Mouse (Mus musculus): ENCODE results near the gene Omt2a. TPM values are rescaled to one million over a fixed set of nuclear protein-coding genes. Genes with fewer than 3 reads are reported as not detected.

Omt2a gene
- not detected for polyA plus RNA-seq (2014; fragmentation: Illumina TruSeq; extraction: RNeasy Lipid Tissue Mini Kit (QIAGEN cat#74804); ENCODE audit: low read depth, low replicate concordance)

GRCm38 (mm10) chr9:78314696-78315095, at the start of gene Omt2a:
Gene Omt2a, minus strand, starts transcription at chr9:78314796.

GRCm38 (mm10) chr9:78355611-78356010, 41.0 kb upstream of the Omt2a start, which contains the start of gene Gsta2:
Gene Gsta2, minus strand, starts transcription at chr9:78355788.

GRCm38 (mm10) chr9:78327289-78327688, 12.7 kb upstream of the Omt2a start, which contains the start of gene Omt2b:
Gene Omt2b, plus strand, starts transcription at chr9:78327589.

GRCm38 (mm10) chr9:78289723-78290122, 24.9 kb downstream of the Omt2a start, which contains the start of gene Gm10639:
Gene Gm10639, plus strand, starts transcription at chr9:78289923.

Other genes with a start within 250 kb of the Omt2a start
- 51.9 TPM for gene Fbxo9, start 205.7 kb downstream of the Omt2a start, polyA plus RNA-seq (2014; fragmentation: Illumina TruSeq; extraction: RNeasy Lipid Tissue Mini Kit (QIAGEN cat#74804); ENCODE audit: low read depth, low replicate concordance)
- gene Ick, start 205.6 kb downstream of the Omt2a start, polyA plus RNA-seq (2014; fragmentation: Illumina TruSeq; extraction: RNeasy Lipid Tissue Mini Kit (QIAGEN cat#74804); ENCODE audit: low read depth, low replicate concordance) = 20.8 TPM
- gene Gsta4, start 132.0 kb downstream of the Omt2a start, polyA plus RNA-seq (2014; fragmentation: Illumina TruSeq; extraction: RNeasy Lipid Tissue Mini Kit (QIAGEN cat#74804); ENCODE audit: low read depth, low replicate concordance) = 80.6 TPM
- gene Gsta1, start 84.1 kb downstream of the Omt2a start, polyA plus RNA-seq (2014; fragmentation: Illumina TruSeq; extraction: RNeasy Lipid Tissue Mini Kit (QIAGEN cat#74804); ENCODE audit: low read depth, low replicate concordance) = 12.1 TPM
- 1.8 TPM for gene Gm3776, start 57.7 kb downstream of the Omt2a start, polyA plus RNA-seq (2014; fragmentation: Illumina TruSeq; extraction: RNeasy Lipid Tissue Mini Kit (QIAGEN cat#74804); ENCODE audit: low read depth, low replicate concordance)
- gene Gm10639, start 24.9 kb downstream of the Omt2a start, polyA plus RNA-seq (2014; fragmentation: Illumina TruSeq; extraction: RNeasy Lipid Tissue Mini Kit (QIAGEN cat#74804); ENCODE audit: low read depth, low replicate concordance) = 0.85 TPM
- gene Omt2b, start 12.8 kb upstream of the Omt2a start, polyA plus RNA-seq (2014; fragmentation: Illumina TruSeq; extraction: RNeasy Lipid Tissue Mini Kit (QIAGEN cat#74804); ENCODE audit: low read depth, low replicate concordance) = not detected
- 236 TPM for gene Gsta2, start 41.0 kb upstream of the Omt2a start, polyA plus RNA-seq (2014; fragmentation: Illumina TruSeq; extraction: RNeasy Lipid Tissue Mini Kit (QIAGEN cat#74804); ENCODE audit: low read depth, low replicate concordance)
- gene Dppa5a, start 53.4 kb upstream of the Omt2a start, polyA plus RNA-seq (2014; fragmentation: Illumina TruSeq; extraction: RNeasy Lipid Tissue Mini Kit (QIAGEN cat#74804); ENCODE audit: low read depth, low replicate concordance) = not detected
- not detected for gene Ooep, start 63.9 kb upstream of the Omt2a start, polyA plus RNA-seq (2014; fragmentation: Illumina TruSeq; extraction: RNeasy Lipid Tissue Mini Kit (QIAGEN cat#74804); ENCODE audit: low read depth, low replicate concordance)
- not detected for gene Ddx43, start 81.0 kb upstream of the Omt2a start, polyA plus RNA-seq (2014; fragmentation: Illumina TruSeq; extraction: RNeasy Lipid Tissue Mini Kit (QIAGEN cat#74804); ENCODE audit: low read depth, low replicate concordance)
- 0.45 TPM for gene Cgas, start 128.4 kb upstream of the Omt2a start, polyA plus RNA-seq (2014; fragmentation: Illumina TruSeq; extraction: RNeasy Lipid Tissue Mini Kit (QIAGEN cat#74804); ENCODE audit: low read depth, low replicate concordance)
- gene Mto1, start 133.4 kb upstream of the Omt2a start, polyA plus RNA-seq (2014; fragmentation: Illumina TruSeq; extraction: RNeasy Lipid Tissue Mini Kit (QIAGEN cat#74804); ENCODE audit: low read depth, low replicate concordance) = 15.4 TPM
- not detected for gene Gm17324, start 134.0 kb upstream of the Omt2a start, polyA plus RNA-seq (2014; fragmentation: Illumina TruSeq; extraction: RNeasy Lipid Tissue Mini Kit (QIAGEN cat#74804); ENCODE audit: low read depth, low replicate concordance)
- 3,578 TPM for gene Eef1a1, start 174.4 kb upstream of the Omt2a start, polyA plus RNA-seq (2014; fragmentation: Illumina TruSeq; extraction: RNeasy Lipid Tissue Mini Kit (QIAGEN cat#74804); ENCODE audit: low read depth, low replicate concordance)

All from liver, adult 10 weeks (tissue).